Mouse (Mus musculus) MEL (cell line): Measurements from ENCODE around the gene Syt17. TPM values are rescaled to one million over a fixed set of nuclear protein-coding genes. Genes with fewer than 3 reads are reported as not detected.

ENCODE experiments used
- DNase-seq: peaks from one replicate; pipeline ENCODE4 v3.0.0; 2011; ENCODE audit warnings: low read depth, low spot score
- H3K27ac ChIP-seq: 2 replicates; pipeline ENCODE4 v1.5.1; 2012; ENCODE audit warnings: low read depth, mild to moderate bottlenecking, control low read depth, low read length, moderate library complexity; ENCODE audit not compliant: control insufficient read depth
- H3K27me3 ChIP-seq, 2 experiments: fragments of 150-350 bp in 1 of 2; sonication (generic) in 1 of 2; 2 replicates each; pipeline ENCODE4 v1.6.1; 2012; ENCODE audit warnings: low read length in 2 of 2, mild to moderate bottlenecking in 2 of 2, improper control_type of control experiment in 1 of 2, moderate library complexity in 1 of 2; ENCODE audit not compliant: insufficient read depth in 2 of 2, control insufficient read depth in 1 of 2
- H3K36me3 ChIP-seq, 2 experiments: 2 replicates each; pipeline ENCODE4 v1.6.1; 2012 to 2014; ENCODE audit warnings: low read length in 2 of 2, improper control_type of control experiment in 1 of 2, inconsistent platforms in 1 of 2, mild to moderate bottlenecking in 1 of 2; ENCODE audit not compliant: insufficient read depth in 2 of 2, control insufficient read depth in 1 of 2
- H3K4me1 ChIP-seq, 2 experiments: fragments of 150-350 bp in 1 of 2; sonication (generic) in 1 of 2; 2 replicates each; pipeline ENCODE4 v1.6.1; 2012; ENCODE audit warnings: low read length in 2 of 2, improper control_type of control experiment in 1 of 2, mild to moderate bottlenecking in 1 of 2; ENCODE audit not compliant: insufficient read depth in 2 of 2, control insufficient read depth in 1 of 2
- H3K4me3 ChIP-seq, 2 experiments: fragments of 150-350 bp in 1 of 2; sonication (generic) in 1 of 2; 2 replicates each; pipeline ENCODE4 v1.5.1; 2012; ENCODE audit warnings: low read depth in 2 of 2, low read length in 2 of 2, mild to moderate bottlenecking in 2 of 2, moderate library complexity in 2 of 2, control low read depth in 1 of 2, improper control_type of control experiment in 1 of 2; ENCODE audit not compliant: control insufficient read depth in 1 of 2, insufficient read depth in 1 of 2
- H3K79me2 ChIP-seq: 2 replicates; pipeline ENCODE4 v1.6.1; 2012; ENCODE audit warnings: mild to moderate bottlenecking, low read length, moderate library complexity; ENCODE audit not compliant: control insufficient read depth, poor library complexity, insufficient read depth
- H3K9ac ChIP-seq: 2 replicates; pipeline ENCODE4 v1.6.1; 2012; ENCODE audit warnings: low read depth, mild to moderate bottlenecking, control low read depth, low read length, moderate library complexity; ENCODE audit not compliant: control insufficient read depth, poor library complexity, severe bottlenecking
- H3K9me3 ChIP-seq: fragments of 150-350 bp; sonication (generic); replicated peaks from 2 replicates; pipeline ENCODE4 v1.6.1; 2012; ENCODE audit warnings: mild to moderate bottlenecking, low read length, improper control_type of control experiment, moderate library complexity; ENCODE audit not compliant: insufficient read depth
- CHD2 ChIP-seq: IDR thresholded peaks from 2 replicates; pipeline ENCODE4 v1.6.1; 2011; ENCODE audit warnings: low read length, improper control_type of control experiment
- CTCF ChIP-seq, 3 experiments: IDR thresholded peaks in 2 of 3; conservative IDR thresholded peaks in 1 of 3; 2 replicates each; pipeline ENCODE4 v1.5.1; 2011 to 2012; ENCODE audit warnings: low read length in 3 of 3, low read depth in 2 of 3, mild to moderate bottlenecking in 2 of 3, improper control_type of control experiment in 1 of 3, inconsistent platforms in 1 of 3, mixed read lengths in 1 of 3, moderate library complexity in 1 of 3; ENCODE audit not compliant: control insufficient read depth in 1 of 3, insufficient read depth in 1 of 3, poor library complexity in 1 of 3, severe bottlenecking in 1 of 3
- E2F4 ChIP-seq: IDR thresholded peaks from 2 replicates; pipeline ENCODE4 v1.6.1; 2011; ENCODE audit warnings: low read depth, low read length, improper control_type of control experiment, borderline replicate concordance
- ELF1 ChIP-seq: IDR thresholded peaks from 2 replicates; pipeline ENCODE4 v1.6.1; 2014; ENCODE audit warnings: low read depth, mild to moderate bottlenecking, inconsistent platforms, low read length, improper control_type of control experiment, moderate library complexity
- GABPA ChIP-seq: IDR thresholded peaks from 2 replicates; pipeline ENCODE4 v1.6.1; 2012; ENCODE audit warnings: low read depth, mild to moderate bottlenecking, inconsistent platforms, low read length, improper control_type of control experiment, moderate library complexity
- JUND ChIP-seq: IDR thresholded peaks from 2 replicates; pipeline ENCODE4 v1.6.1; 2011; ENCODE audit warnings: low read depth, mild to moderate bottlenecking, improper control_type of control experiment, low read length
- KAT2A ChIP-seq: conservative IDR thresholded peaks from 2 replicates; pipeline ENCODE4 v1.6.1; 2012; ENCODE audit warnings: low read depth, low read length, improper control_type of control experiment, inconsistent platforms
- MAFK ChIP-seq: IDR thresholded peaks from 2 replicates; pipeline ENCODE4 v1.6.1; 2011; ENCODE audit warnings: low read depth, mild to moderate bottlenecking, low read length, improper control_type of control experiment, borderline replicate concordance
- MAX ChIP-seq: IDR thresholded peaks from 2 replicates; pipeline ENCODE4 v1.6.1; 2011; ENCODE audit warnings: low read length, improper control_type of control experiment
- MEF2A ChIP-seq: IDR thresholded peaks from 2 replicates; pipeline ENCODE4 v1.6.1; 2014; ENCODE audit warnings: low read depth, mild to moderate bottlenecking, inconsistent platforms, low read length, improper control_type of control experiment; ENCODE audit not compliant: poor library complexity, insufficient replicate concordance, severe bottlenecking; ENCODE audit errors: extremely low read depth
- MXI1 ChIP-seq: IDR thresholded peaks from 2 replicates; pipeline ENCODE4 v1.6.1; 2011; ENCODE audit warnings: mild to moderate bottlenecking, low read depth, low read length, improper control_type of control experiment
- MYB ChIP-seq: IDR thresholded peaks from 2 replicates; pipeline ENCODE4 v1.6.1; 2011; ENCODE audit warnings: mild to moderate bottlenecking, low read depth, low read length, improper control_type of control experiment
- NELFE ChIP-seq: IDR thresholded peaks from 2 replicates; pipeline ENCODE4 v1.6.1; 2011; ENCODE audit warnings: low read depth, low read length, improper control_type of control experiment
- NRF1 ChIP-seq: IDR thresholded peaks from 2 replicates; pipeline ENCODE4 v1.6.1; 2014; ENCODE audit warnings: low read depth, mild to moderate bottlenecking, inconsistent platforms, low read length, improper control_type of control experiment, moderate library complexity; ENCODE audit not compliant: poor library complexity, insufficient read depth, severe bottlenecking
- POLR2AphosphoS2 ChIP-seq: IDR thresholded peaks from 2 replicates; pipeline ENCODE4 v1.6.1; 2011; ENCODE audit warnings: low read length, improper control_type of control experiment
- RCOR1 ChIP-seq: IDR thresholded peaks from 2 replicates; pipeline ENCODE4 v1.6.1; 2012; ENCODE audit warnings: low read depth, mild to moderate bottlenecking, inconsistent platforms, low read length, improper control_type of control experiment
- SIN3A ChIP-seq: IDR thresholded peaks from 2 replicates; pipeline ENCODE4 v1.6.1; 2012; ENCODE audit warnings: low read length, improper control_type of control experiment, inconsistent platforms
- SMC3 ChIP-seq: IDR thresholded peaks from 2 replicates; pipeline ENCODE4 v1.6.1; 2011; ENCODE audit warnings: low read depth, low read length, improper control_type of control experiment
- TAL1 ChIP-seq: IDR thresholded peaks from 2 replicates; pipeline ENCODE4 v1.6.1; 2012; ENCODE audit warnings: mild to moderate bottlenecking, inconsistent platforms, low read length, moderate library complexity, mixed read lengths
- TBP ChIP-seq: IDR thresholded peaks from 2 replicates; pipeline ENCODE4 v1.8.0; 2011; ENCODE audit warnings: low read depth, low read length, improper control_type of control experiment
- TCF12 ChIP-seq: IDR thresholded peaks from 2 replicates; pipeline ENCODE4 v1.6.1; 2014; ENCODE audit warnings: low read depth, mild to moderate bottlenecking, inconsistent platforms, low read length, improper control_type of control experiment, moderate library complexity
- UBTF ChIP-seq: IDR thresholded peaks from 2 replicates; pipeline ENCODE4 v1.6.1; 2012; ENCODE audit warnings: low read depth, mild to moderate bottlenecking, inconsistent platforms, low read length, improper control_type of control experiment, moderate library complexity, borderline replicate concordance; ENCODE audit not compliant: insufficient read depth
- USF1 ChIP-seq: IDR thresholded peaks from 2 replicates; pipeline ENCODE4 v1.6.1; 2014; ENCODE audit warnings: low read depth, mild to moderate bottlenecking, inconsistent platforms, low read length, improper control_type of control experiment, moderate library complexity
- ZC3H11A ChIP-seq: IDR thresholded peaks from 2 replicates; pipeline ENCODE4 v1.6.1; 2012; ENCODE audit warnings: low read depth, mild to moderate bottlenecking, inconsistent platforms, low read length, improper control_type of control experiment
- ZKSCAN1 ChIP-seq: IDR thresholded peaks from 2 replicates; pipeline ENCODE4 v1.6.1; 2012; ENCODE audit warnings: low read depth, mild to moderate bottlenecking, inconsistent platforms, low read length, improper control_type of control experiment, moderate library complexity
- ZNF384 ChIP-seq: IDR thresholded peaks from 2 replicates; pipeline ENCODE4 v1.6.1; 2012; ENCODE audit warnings: low read depth, mild to moderate bottlenecking, inconsistent platforms, low read length, improper control_type of control experiment
- polyA plus RNA-seq, 2 experiments: library from polyadenylated mRNA; stranded (reverse) in 1 of 2; unstranded in 1 of 2; fragments of >175 nt in 1 of 2; fragments of >200 nt in 1 of 2; gene quantifications; 2 replicates each; pipeline versions ENCODE4 v1.2.1 to v1.2.4; 2012; ENCODE audit warnings: low replicate concordance in 2 of 2, low read depth in 1 of 2; ENCODE audit not compliant: insufficient read length in 2 of 2, insufficient read depth in 1 of 2, missing spikeins in 1 of 2
- total RNA-seq: library from RNA; depleted of rRNA; stranded (reverse); fragments of 300-350 nt; gene quantifications from 2 replicates; pipeline ENCODE4 v1.2.3, GENCODE M21; 2012; rRNA removed

Syt17 gene
- total RNA-seq (not detected in 2 replicates), polyA plus RNA-seq (not detected)

DNA sequence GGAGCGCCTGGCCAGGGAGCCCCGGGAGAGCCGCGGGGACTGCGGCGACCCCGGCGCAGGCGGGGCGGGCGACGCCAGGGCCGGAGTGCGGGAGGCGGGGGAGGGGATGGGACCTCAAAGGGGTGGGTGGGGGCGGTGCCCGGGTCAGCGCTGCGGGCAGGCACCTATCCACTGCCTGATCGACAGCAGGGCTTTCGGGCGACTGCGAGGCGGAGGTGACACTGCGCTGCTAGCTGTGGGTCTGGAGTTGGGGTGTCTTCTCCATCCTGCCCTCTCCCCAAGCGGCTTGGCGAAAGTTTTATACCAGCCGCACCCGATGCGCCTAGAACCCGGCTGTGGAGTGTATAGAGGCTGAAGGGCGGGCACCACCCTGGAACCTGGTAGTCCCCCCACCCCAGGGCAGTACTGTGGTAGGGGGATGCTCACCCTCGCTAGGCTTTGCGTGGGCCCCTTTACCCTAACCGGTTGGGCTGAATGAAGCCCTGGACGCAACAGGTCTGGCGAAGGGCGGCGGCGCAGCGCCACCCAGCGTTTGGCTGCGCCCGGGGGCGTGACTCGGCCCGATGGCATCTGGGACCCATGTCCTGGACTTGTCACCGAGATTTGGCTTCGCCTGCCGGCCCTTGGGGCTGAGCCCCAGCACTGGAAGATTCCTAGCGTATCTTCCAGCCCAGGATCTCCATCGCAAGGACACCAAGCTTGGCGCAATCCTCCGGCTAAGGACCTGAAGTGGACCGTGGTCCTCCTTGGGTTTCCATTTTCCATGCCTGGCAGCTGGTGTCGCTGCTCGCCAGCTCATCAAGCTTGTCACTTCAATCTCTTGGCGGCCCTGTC is at the start of gene Syt17:
Gene Syt17, minus strand, starts transcription at position 89 of the 834 bp plus-strand sequence.
- Histone ChIP-seq H3K4me1 (no peaks in the 10 kb centered on the region), H3K4me3 (no peak within 1 kb of the TSS), H3K27ac (no peak within 1 kb of the TSS), H3K79me2 (no peaks in the 10 kb centered on the region), H3K9ac (no peak within 1 kb of the TSS), H3K27me3 (no peaks in the 10 kb centered on the region), H3K36me3 (no peaks in the 10 kb centered on the region), H3K9me3 (no peaks in the 10 kb centered on the region)
- no peak for DNase-seq
- TF ChIP-seq ZKSCAN1 (no peak), TBP (no peak), GABPA (no peak), TCF12 (no peak), TAL1 (no peak), NELFE (no peak), MEF2A (no peak), RCOR1 (no peak), ZNF384 (no peak), MXI1 (no peak), ELF1 (no peak), ZC3H11A (no peak), UBTF (no peak)

DNA sequence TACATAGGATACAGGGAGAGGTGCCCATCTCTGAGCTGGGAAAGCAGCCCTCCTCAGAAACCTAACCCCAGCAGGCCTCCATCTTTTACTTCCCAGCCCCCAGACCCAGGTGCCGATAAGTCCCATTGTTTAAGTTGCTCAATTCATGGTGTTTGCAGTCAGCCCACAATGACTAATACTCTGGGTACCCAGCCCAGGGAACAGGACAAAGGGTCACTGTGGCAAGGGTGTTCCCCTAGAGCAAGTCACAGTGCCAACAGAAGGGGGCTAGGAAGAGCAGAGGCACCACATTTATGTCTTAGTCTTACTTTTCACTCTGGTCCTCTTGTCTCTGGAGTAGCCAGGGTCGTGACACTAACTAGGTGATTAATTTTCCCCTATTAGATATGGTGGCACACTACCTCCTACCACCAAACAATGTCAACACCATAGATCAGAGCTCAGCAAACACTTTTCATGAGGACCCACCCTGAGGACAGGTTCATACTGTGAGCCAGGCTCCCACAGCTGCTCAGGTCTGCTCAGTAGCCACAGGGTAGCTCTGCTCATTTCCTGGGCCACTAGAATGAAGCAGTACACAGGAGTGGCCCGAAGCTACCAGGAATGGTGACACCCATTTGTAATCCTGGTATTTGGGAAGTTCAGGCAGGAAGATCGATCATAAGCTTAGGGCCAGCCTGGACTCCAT is 47.0 kb upstream of the Syt17 start:
- TF ChIP-seq USF1 = no peak
- no peak for TF ChIP-seq MEF2A
- no peak for TF ChIP-seq JUND
- no peak for TF ChIP-seq MYB
- no peak for TF ChIP-seq ELF1
- no peak for TF ChIP-seq POLR2AphosphoS2
- no peak for TF ChIP-seq KAT2A
- no peak for TF ChIP-seq CTCF (IDR thresholded peaks at IDR 0.05 in 2 of 3, conservative IDR thresholded peaks at IDR 0.05 in 1 of 3; ENCODE audit: control insufficient read depth in 1 of 3, insufficient read depth in 1 of 3, low read depth in 2 of 3, low read length in 3 of 3, poor library complexity in 1 of 3, severe bottlenecking in 1 of 3)
- TF ChIP-seq CHD2 = no peak
- no peak for TF ChIP-seq MAFK
- TF ChIP-seq NELFE = no peak
- TF ChIP-seq NRF1 = no peak
- TF ChIP-seq SIN3A = no peak
- TF ChIP-seq SMC3 = no peak
- no peak for TF ChIP-seq E2F4
- TF ChIP-seq TAL1 = no peak
- no peak for TF ChIP-seq MAX
- H3K36me3 ChIP-seq = 0 out of 4 replicates have a peak, but pooled peaks cover 0 to 2% of the 10 kb centered on the region in 2 experiments
- H3K4me1 ChIP-seq = peaks cover 0 to 10% of the 10 kb centered on the region in 2 experiments; a peak in 3 of 4 replicates
- no peaks in the 10 kb centered on the region for H3K27me3 ChIP-seq
- H3K9me3 ChIP-seq = no peaks in the 10 kb centered on the region
- peaks cover 16% of the 10 kb centered on the region for H3K79me2 ChIP-seq
- H3K27ac ChIP-seq = no peak overlapping the region
- no peak overlapping the region for H3K9ac ChIP-seq
- DNase-seq = no peak
- H3K4me3 ChIP-seq = no peak overlapping the region
